Mouse (Mus musculus): ENCODE measurements around the gene Parn.

- TF ChIP-seq GATA1 (IDR thresholded peaks at IDR 0.05; ENCODE audit: low read length): no peak
- TF ChIP-seq TAL1 (IDR thresholded peaks at IDR 0.05; ENCODE audit: low read length): no peak
These were observed 55.9 kb downstream of the Parn start for GRCm38 (mm10) chr16:13612058-13612457.
